Comparison of ENCODE assay signal across 16 mouse cellular contexts in the genomic region with DNA sequence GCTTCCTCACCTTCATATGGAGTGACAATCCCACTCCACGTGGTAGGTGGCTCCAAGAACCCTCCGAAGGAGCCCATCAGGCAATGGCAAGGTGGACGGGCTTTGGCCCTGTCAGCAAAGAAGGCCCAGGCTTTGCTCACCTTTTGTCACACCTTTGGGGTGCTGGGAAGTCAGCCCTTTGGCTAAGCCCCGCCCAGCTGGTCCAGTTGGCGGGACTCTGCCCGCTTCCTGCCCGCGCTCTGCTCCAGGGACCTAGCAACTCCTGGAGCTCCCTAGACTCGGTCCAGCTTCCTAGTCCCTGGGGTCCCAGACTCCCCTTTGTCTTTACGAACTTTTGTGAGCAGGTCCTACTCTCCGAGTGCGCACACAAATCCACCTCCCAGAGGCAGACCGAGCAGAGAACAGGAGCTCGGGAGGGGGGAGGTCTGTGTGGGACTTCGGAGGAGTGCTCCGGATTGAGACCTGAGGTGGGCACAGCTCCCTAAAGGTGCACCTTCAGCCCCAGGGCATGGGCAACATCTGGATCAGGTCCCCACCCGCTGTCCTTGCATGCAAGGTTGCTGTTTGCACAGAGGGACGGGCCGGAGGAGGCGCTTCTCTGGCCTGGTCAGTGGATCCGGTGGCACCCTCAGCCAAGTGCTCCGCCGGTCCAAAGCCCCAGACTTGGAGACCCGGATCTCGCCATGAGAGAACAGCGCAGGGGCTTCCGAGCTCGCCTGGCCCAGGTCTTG. TPM values are rescaled to one million over a fixed set of nuclear protein-coding genes. Genes with fewer than 3 reads are reported as not detected.
DNase-seq lines count a peak whose midpoint lies in the region; ATAC-seq lines count a peak whose summit lies in the region.
"Had no signal": no experiment of that assay in that cellular context is flagged by ENCODE, and none has a peak within 500 bp of the region (broad histone marks: within the 10 kb centered on the region; RNA-seq: fewer than 3 reads in every experiment).

Crybg2 (plus strand) TSS at position 681 of the 731 bp plus-strand sequence.

- intact Hi-C loops in heart, postnatal 36 days (cut with DNase I) = no loop called here

- no peaks in the 10 kb centered on the region for H3K4me1 ChIP-seq in heart, embryonic 11.5 days (ENCODE audit: control insufficient read depth, insufficient read depth, low read length)
- peaks cover 12% of the 10 kb centered on the region for H3K4me1 ChIP-seq in liver, embryonic 11.5 days (replicated peaks; ENCODE audit: control insufficient read depth, insufficient read depth, low read length)
- H3K4me1 ChIP-seq: neural tube, embryonic 12.5 days had no signal

- peaks cover 26% of the 10 kb centered on the region for H3K27me3 ChIP-seq in heart, embryonic 11.5 days (ENCODE audit: control insufficient read depth, insufficient read depth, low read length)
- peaks cover 19% of the 10 kb centered on the region for H3K27me3 ChIP-seq in liver, embryonic 11.5 days (replicated peaks; ENCODE audit: control insufficient read depth, insufficient read depth, low read length)

- ATAC-seq in heart, embryonic 11.5 days (replicated peaks; ENCODE audit: insufficient number of reproducible peaks, low FRiP score, low TSS enrichment) = no peak
- no peak for ATAC-seq in liver, embryonic 11.5 days (replicated peaks; ENCODE audit: low FRiP score)
- no peak for ATAC-seq in megakaryocyte progenitor cell, adult 5-6 weeks (replicated peaks; ENCODE audit: poor library complexity)
- ATAC-seq: forebrain, embryonic 13.5 days had no signal

- H3K4me3 ChIP-seq in heart, embryonic 11.5 days (ENCODE audit: low read depth, low read length) = no peak within 1 kb of the TSS; the same call in 1 of the 2 replicates
- 0 out of 2 replicates have a peak within 1 kb of the TSS, but pooled peaks have one; percentile 12 for H3K4me3 ChIP-seq in liver, embryonic 11.5 days (ENCODE audit: low read depth, low read length)
- H3K4me3 ChIP-seq: forebrain, embryonic 13.5 days; gastrocnemius, adult 2 months; midbrain, embryonic 12.5 days; neural tube, embryonic 12.5 days had no signal

- 30% methylated on average over 28 of the region's 28 CpGs for WGBS in heart, embryonic 11.5 days (ENCODE audit: insufficient replicate concordance)
- WGBS in liver, embryonic 11.5 days = 47% methylated on average over 28 of the region's 28 CpGs

- H3K9me3 ChIP-seq in heart, embryonic 11.5 days (replicated peaks; ENCODE audit: control insufficient read depth, low read length) = no peaks in the 10 kb centered on the region
- no peaks in the 10 kb centered on the region for H3K9me3 ChIP-seq in liver, embryonic 11.5 days (ENCODE audit: control insufficient read depth, low read length)
- H3K9me3 ChIP-seq: forebrain, embryonic 13.5 days; midbrain, embryonic 12.5 days; neural tube, embryonic 12.5 days had no signal

- peak within 1 kb of the TSS; percentile 28 for H3K4me2 ChIP-seq in heart, embryonic 11.5 days
- peak within 1 kb of the TSS; percentile 22; the same call in 1 of the 2 replicates for H3K4me2 ChIP-seq in liver, embryonic 11.5 days
- H3K4me2 ChIP-seq: forebrain, embryonic 13.5 days; lung, embryonic 14.5 days; midbrain, embryonic 12.5 days; neural tube, embryonic 12.5 days had no signal

- no peaks in the 10 kb centered on the region for H3K36me3 ChIP-seq in heart, embryonic 11.5 days (ENCODE audit: control insufficient read depth, insufficient read depth, low read length)
- H3K36me3 ChIP-seq in liver, embryonic 11.5 days (ENCODE audit: control insufficient read depth, insufficient read depth, low read length) = no peaks in the 10 kb centered on the region
- H3K36me3 ChIP-seq: midbrain, embryonic 12.5 days; neural tube, embryonic 12.5 days had no signal

- H3K9ac ChIP-seq in heart, embryonic 11.5 days (ENCODE audit: low read depth, low read length) = 0 out of 2 replicates have a peak within 1 kb of the TSS, but pooled peaks have one; percentile 30
- H3K9ac ChIP-seq in liver, embryonic 11.5 days (ENCODE audit: low read depth, low read length) = no peak within 1 kb of the TSS
- H3K9ac ChIP-seq: forebrain, embryonic 13.5 days; lung, embryonic 14.5 days; midbrain, embryonic 12.5 days; neural tube, embryonic 12.5 days had no signal

- H3K27ac ChIP-seq in heart, embryonic 11.5 days (ENCODE audit: low read depth, low read length) = no peak within 1 kb of the TSS
- H3K27ac ChIP-seq in liver, embryonic 11.5 days (ENCODE audit: low read depth, low read length) = no peak within 1 kb of the TSS
- H3K27ac ChIP-seq: forebrain, embryonic 13.5 days; gastrocnemius, adult 2 months; midbrain, embryonic 12.5 days; neural tube, embryonic 12.5 days had no signal

- no peak for DNase-seq in heart, postnatal 36 days
- no peak for DNase-seq in urinary bladder, adult 2 months (ENCODE audit: low spot score)
- DNase-seq in urinary bladder, postnatal 10 days (ENCODE audit: low spot score) = no peak
- DNase-seq in liver, embryonic 11.5 days (ENCODE audit: low spot score) = no peak
- no peak for DNase-seq in cerebellum, adult 8-10 months
- no peak for DNase-seq in left cerebral cortex, adult 11 months (ENCODE audit: low spot score)
- DNase-seq: cerebellum, postnatal 10 days; gastrocnemius, adult 2 months; lung, embryonic 14.5 days; thymus, adult 18-20 months had no signal

RNA-seq across cellular contexts. Expression of gene Crybg2, which starts in this region (rescaled TPM):
- 0.52 and 1.1 TPM in 2 replicates for polyA plus RNA-seq in heart, embryonic 11.5 days (2014; fragmentation: Nextera tagmentation; extraction: Ambion mirVana)
- not detected for total RNA-seq in heart, postnatal 36 days (2021)
- polyA plus RNA-seq in urinary bladder, adult 2 months (2012; rRNA removed) = 11.8 and 17.7 TPM in 2 replicates
- polyA plus RNA-seq in liver, embryonic 11.5 days (2014; fragmentation: Nextera tagmentation; extraction: Ambion mirVana) = 1.2 and 1.7 TPM in 2 replicates
- 0.77 and 2.2 TPM in 2 replicates for total RNA-seq in megakaryocyte progenitor cell, adult 5-6 weeks (2015)
- total RNA-seq in megakaryocyte progenitor cell, adult 5-6 weeks (2017) = 0.37 and 0.71 TPM in 2 replicates
- total RNA-seq: gastrocnemius, adult 2 months had no signal
- polyA plus RNA-seq: heart, postnatal 0 days had no signal
